8 mouse cellular contexts compared by ENCODE assay signal in the genomic region with DNA sequence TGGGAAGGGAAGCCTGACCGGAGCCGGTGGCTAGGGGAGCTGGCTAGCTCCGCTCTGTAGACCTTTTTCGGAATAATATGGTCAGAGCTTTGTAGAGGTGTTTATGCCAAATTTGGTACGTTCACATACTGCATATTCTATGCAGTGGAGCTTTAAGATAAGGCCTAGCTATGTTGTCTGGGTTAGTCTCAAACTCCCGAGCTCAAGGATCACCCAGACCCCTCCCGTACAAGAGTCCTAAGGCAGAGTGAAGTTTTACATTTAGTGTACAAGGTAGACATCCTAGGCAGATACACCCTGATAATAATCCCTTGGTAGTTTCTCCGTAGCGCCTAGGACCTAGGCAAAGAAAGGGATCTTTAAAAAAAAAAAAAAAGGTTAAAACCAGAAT. TPM values are rescaled to one million over a fixed set of nuclear protein-coding genes. Genes with fewer than 3 reads are reported as not detected.
DNase-seq lines count a peak whose midpoint lies in the region; ATAC-seq and TF ChIP-seq lines count a peak whose summit lies in the region.
"Had no signal": no experiment of that assay in that cellular context is flagged by ENCODE, and none has a peak within 500 bp of the region (broad histone marks: within the 10 kb centered on the region; RNA-seq: fewer than 3 reads in every experiment).

No protein-coding gene starts in this region.

- WGBS in neural tube, embryonic 11.5 days = 7% methylated on average over 9 of the region's 9 CpGs
- WGBS in forebrain, embryonic 11.5 days = 6% methylated on average over 9 of the region's 9 CpGs
- 9% methylated on average over 9 of the region's 9 CpGs for WGBS in limb, embryonic 14.5 days
- WGBS in stomach, embryonic 15.5 days = 7% methylated on average over 9 of the region's 9 CpGs

- ATAC-seq in neural tube, embryonic 11.5 days (ENCODE audit: insufficient read depth, low FRiP score, low TSS enrichment) = peak; percentile 41
- peak; percentile 48; the same call in 1 of the 2 replicates for ATAC-seq in forebrain, embryonic 11.5 days (replicated peaks; ENCODE audit: low FRiP score)
- ATAC-seq in limb, embryonic 14.5 days (ENCODE audit: low FRiP score, low read depth) = no peak
- no peak for ATAC-seq in stomach, embryonic 15.5 days (ENCODE audit: insufficient read depth, low FRiP score, low read depth)

- peaks cover 5% of the 10 kb centered on the region; the same call in 1 of the 2 replicates for H3K4me1 ChIP-seq in neural tube, embryonic 11.5 days (ENCODE audit: control insufficient read depth, insufficient read depth, low read length)
- H3K4me1 ChIP-seq in forebrain, embryonic 11.5 days (replicated peaks; ENCODE audit: control insufficient read depth, insufficient read depth, low read length) = no peaks in the 10 kb centered on the region
- peaks cover 10% of the 10 kb centered on the region; the same call in 1 of the 2 replicates for H3K4me1 ChIP-seq in limb, embryonic 14.5 days (ENCODE audit: control insufficient read depth, insufficient read depth, low read length)
- no peaks in the 10 kb centered on the region; the same call in 1 of the 2 replicates for H3K4me1 ChIP-seq in stomach, embryonic 15.5 days

- no peak for TF ChIP-seq POLR2A in limb, embryonic 14.5 days (IDR thresholded peaks at IDR 0.05; ENCODE audit: borderline replicate concordance, extremely low read depth, insufficient read depth, insufficient read length)

- peak overlapping the region; percentile 53 for H3K4me3 ChIP-seq in neural tube, embryonic 11.5 days (ENCODE audit: low read depth, low read length)
- H3K4me3 ChIP-seq in forebrain, embryonic 11.5 days (ENCODE audit: low read depth, low read length) = peak overlapping the region; percentile 73
- peak overlapping the region; percentile 77 for H3K4me3 ChIP-seq in limb, embryonic 14.5 days (replicated peaks; ENCODE audit: low read length)
- peak overlapping the region; percentile 75 for H3K4me3 ChIP-seq in stomach, embryonic 15.5 days (replicated peaks)

- H3K36me3 ChIP-seq in neural tube, embryonic 11.5 days (ENCODE audit: control insufficient read depth, insufficient read depth, low read length) = no peaks in the 10 kb centered on the region
- no peaks in the 10 kb centered on the region; the same call in 1 of the 2 replicates for H3K36me3 ChIP-seq in forebrain, embryonic 11.5 days (ENCODE audit: control insufficient read depth, insufficient read depth, low read length)
- H3K36me3 ChIP-seq in limb, embryonic 14.5 days (ENCODE audit: control insufficient read depth, insufficient read depth, low read length) = peaks cover 8% of the 10 kb centered on the region
- H3K36me3 ChIP-seq in stomach, embryonic 15.5 days = no peaks in the 10 kb centered on the region

- peak overlapping the region; percentile 71 for H3K27ac ChIP-seq in neural tube, embryonic 11.5 days (ENCODE audit: low read depth, low read length)
- peak overlapping the region; percentile 68 for H3K27ac ChIP-seq in forebrain, embryonic 11.5 days (ENCODE audit: low read depth, low read length)
- H3K27ac ChIP-seq in limb, embryonic 14.5 days (replicated peaks; ENCODE audit: low read depth, low read length) = peak overlapping the region; percentile 90
- H3K27ac ChIP-seq in stomach, embryonic 15.5 days = peak overlapping the region; percentile 97

- intact Hi-C loops in left cerebral cortex, postnatal 14 days (cut with DNase I) = no loop called here

- H3K9me3 ChIP-seq in neural tube, embryonic 11.5 days (ENCODE audit: control insufficient read depth, low read length) = no peaks in the 10 kb centered on the region
- H3K9me3 ChIP-seq in forebrain, embryonic 11.5 days (ENCODE audit: control insufficient read depth, low read length) = no peaks in the 10 kb centered on the region
- H3K9me3 ChIP-seq in limb, embryonic 14.5 days (ENCODE audit: control insufficient read depth, low read length) = no peaks in the 10 kb centered on the region
- no peaks in the 10 kb centered on the region for H3K9me3 ChIP-seq in stomach, embryonic 15.5 days

- no peak for DNase-seq in neural tube, embryonic 11.5 days (ENCODE audit: low spot score)
- DNase-seq in neural tube, embryonic 10.5 days (ENCODE audit: extremely low spot score, low spot score) = no peak
- no peak for DNase-seq in forebrain, embryonic 11.5 days (ENCODE audit: low spot score)
- no peak for DNase-seq in limb, embryonic 14.5 days (ENCODE audit: low spot score)
- no peak for DNase-seq in left cerebral cortex, postnatal 14 days (ENCODE audit: low spot score in 2 of 2)
- DNase-seq in right cerebral cortex, adult 2 months (ENCODE audit: low spot score in 2 of 2) = no peak

- peak overlapping the region; percentile 77 for H3K9ac ChIP-seq in neural tube, embryonic 11.5 days (ENCODE audit: low read length)
- peak overlapping the region; percentile 96 for H3K9ac ChIP-seq in forebrain, embryonic 11.5 days (ENCODE audit: low read length)
- H3K9ac ChIP-seq in limb, embryonic 14.5 days (ENCODE audit: low read depth, low read length, severe bottlenecking) = peak overlapping the region; percentile 90
- peak overlapping the region; percentile 91 for H3K9ac ChIP-seq in stomach, embryonic 15.5 days

- no peaks in the 10 kb centered on the region for H3K27me3 ChIP-seq in neural tube, embryonic 11.5 days (ENCODE audit: control insufficient read depth, insufficient read depth, low read length)
- H3K27me3 ChIP-seq in forebrain, embryonic 11.5 days (ENCODE audit: control insufficient read depth, insufficient read depth, low read length) = no peaks in the 10 kb centered on the region
- no peaks in the 10 kb centered on the region for H3K27me3 ChIP-seq in limb, embryonic 14.5 days (ENCODE audit: control insufficient read depth, insufficient read depth, low read length)
- H3K27me3 ChIP-seq in stomach, embryonic 15.5 days (replicated peaks) = no peaks in the 10 kb centered on the region

- peak overlapping the region; percentile 68 for H3K4me2 ChIP-seq in neural tube, embryonic 11.5 days (ENCODE audit: low read depth)
- H3K4me2 ChIP-seq in forebrain, embryonic 11.5 days (ENCODE audit: low read depth, low read length, severe bottlenecking) = peak overlapping the region; percentile 82
- H3K4me2 ChIP-seq in limb, embryonic 14.5 days (replicated peaks; ENCODE audit: low read depth, low read length, severe bottlenecking) = peak overlapping the region; percentile 69
- H3K4me2 ChIP-seq in stomach, embryonic 15.5 days = peak overlapping the region; percentile 56

RNA-seq across cellular contexts. Expression of gene Pstk, which starts 0.5 kb away (rescaled TPM):
- polyA plus RNA-seq in neural tube, embryonic 11.5 days (2014; fragmentation: Nextera tagmentation; extraction: Ambion mirVana) = 48.6 and 53.9 TPM in 2 replicates
- polyA plus RNA-seq in forebrain, embryonic 11.5 days (2014; fragmentation: Nextera tagmentation; extraction: Ambion mirVana) = 54.4 and 57.3 TPM in 2 replicates
- polyA plus RNA-seq in limb, embryonic 14.5 days (2012; rRNA removed) = 72.1 and 77.7 TPM in 2 replicates
- polyA plus RNA-seq in limb, embryonic 14.5 days (2014; fragmentation: Nextera tagmentation; extraction: Ambion mirVana) = 70.4 and 71.5 TPM in 2 replicates
- 69.8 and 75.2 TPM in 2 replicates for polyA plus RNA-seq in stomach, embryonic 15.5 days (2015; fragmentation: Nextera tagmentation; extraction: Ambion mirVana)
- 10 to 100 TPM; 40.9 to 49.8 TPM for total RNA-seq in left cerebral cortex, postnatal 14 days (2021)

RNA-seq across cellular contexts. Expression of gene 2310057M21Rik, which starts 8.9 kb away (rescaled TPM):
- 25.6 and 28.7 TPM in 2 replicates for polyA plus RNA-seq in neural tube, embryonic 11.5 days (2014; fragmentation: Nextera tagmentation; extraction: Ambion mirVana)
- polyA plus RNA-seq in forebrain, embryonic 11.5 days (2014; fragmentation: Nextera tagmentation; extraction: Ambion mirVana) = 18.5 and 21.3 TPM in 2 replicates
- 15.0 and 15.4 TPM in 2 replicates for polyA plus RNA-seq in limb, embryonic 14.5 days (2012; rRNA removed)
- polyA plus RNA-seq in limb, embryonic 14.5 days (2014; fragmentation: Nextera tagmentation; extraction: Ambion mirVana) = 19.6 and 26.4 TPM in 2 replicates
- 17.7 and 19.2 TPM in 2 replicates for polyA plus RNA-seq in stomach, embryonic 15.5 days (2015; fragmentation: Nextera tagmentation; extraction: Ambion mirVana)
- total RNA-seq in left cerebral cortex, postnatal 14 days (2021) = 10 to 100 TPM; 21.7 to 26.0 TPM

RNA-seq across cellular contexts. Expression of gene Fam24a, which starts 37.8 kb away (rescaled TPM):
- not detected in 2 replicates for polyA plus RNA-seq in neural tube, embryonic 11.5 days (2014; fragmentation: Nextera tagmentation; extraction: Ambion mirVana)
- not detected in 2 replicates for polyA plus RNA-seq in forebrain, embryonic 11.5 days (2014; fragmentation: Nextera tagmentation; extraction: Ambion mirVana)
- polyA plus RNA-seq in limb, embryonic 14.5 days (2012; rRNA removed) = not detected in 2 replicates
- polyA plus RNA-seq in limb, embryonic 14.5 days (2014; fragmentation: Nextera tagmentation; extraction: Ambion mirVana) = 0.40 TPM in 1 of 2 replicates, not detected in the other
- not detected in 2 replicates for polyA plus RNA-seq in stomach, embryonic 15.5 days (2015; fragmentation: Nextera tagmentation; extraction: Ambion mirVana)
- not detected for total RNA-seq in left cerebral cortex, postnatal 14 days (2021)
- total RNA-seq: common myeloid progenitor, adult 5-6 weeks had no signal

RNA-seq across cellular contexts. Expression of gene Ikzf5, which starts 38.9 kb away (rescaled TPM):
- polyA plus RNA-seq in neural tube, embryonic 11.5 days (2014; fragmentation: Nextera tagmentation; extraction: Ambion mirVana) = 30.0 and 33.9 TPM in 2 replicates
- polyA plus RNA-seq in forebrain, embryonic 11.5 days (2014; fragmentation: Nextera tagmentation; extraction: Ambion mirVana) = 24.3 and 24.7 TPM in 2 replicates
- 14.3 and 18.1 TPM in 2 replicates for polyA plus RNA-seq in limb, embryonic 14.5 days (2012; rRNA removed)
- 16.2 and 17.2 TPM in 2 replicates for polyA plus RNA-seq in limb, embryonic 14.5 days (2014; fragmentation: Nextera tagmentation; extraction: Ambion mirVana)
- 11.4 and 13.2 TPM in 2 replicates for polyA plus RNA-seq in stomach, embryonic 15.5 days (2015; fragmentation: Nextera tagmentation; extraction: Ambion mirVana)
- 10 to 100 TPM; 45.1 to 45.9 TPM for total RNA-seq in left cerebral cortex, postnatal 14 days (2021)

RNA-seq across cellular contexts. Expression of gene Acadsb, which starts 38.9 kb away (rescaled TPM):
- polyA plus RNA-seq in neural tube, embryonic 11.5 days (2014; fragmentation: Nextera tagmentation; extraction: Ambion mirVana) = 78.5 and 83.0 TPM in 2 replicates
- 74.1 and 74.6 TPM in 2 replicates for polyA plus RNA-seq in forebrain, embryonic 11.5 days (2014; fragmentation: Nextera tagmentation; extraction: Ambion mirVana)
- polyA plus RNA-seq in limb, embryonic 14.5 days (2012; rRNA removed) = 16.3 and 25.4 TPM in 2 replicates
- polyA plus RNA-seq in limb, embryonic 14.5 days (2014; fragmentation: Nextera tagmentation; extraction: Ambion mirVana) = 83.1 and 88.9 TPM in 2 replicates
- 92.4 and 103 TPM in 2 replicates for polyA plus RNA-seq in stomach, embryonic 15.5 days (2015; fragmentation: Nextera tagmentation; extraction: Ambion mirVana)
- total RNA-seq in left cerebral cortex, postnatal 14 days (2021) = 10 to 100 TPM; 68.4 to 68.8 TPM

Comparison
In these comparisons a context has a peak if more than half of its experiments do, and no peak if none do; other contexts are left out.
1. ATAC-seq: peak in neural tube, embryonic 11.5 days (single experiment) and forebrain, embryonic 11.5 days (single experiment); none in limb, embryonic 14.5 days (single experiment) and stomach, embryonic 15.5 days (single experiment).
2. Peak in every context shown above with its lines, with median percentiles within 50 percentile points of each other: H3K27ac ChIP-seq, H3K4me2 ChIP-seq, H3K4me3 ChIP-seq and H3K9ac ChIP-seq.